Mouse (Mus musculus) stomach, embryonic 16.5 days (tissue): ENCODE measurements around the gene Bik. TPM values are rescaled to one million over a fixed set of nuclear protein-coding genes. Genes with fewer than 3 reads are reported as not detected.
A peak's percentile ranks its signal among the peaks of the same experiment; 100 is the strongest.
"Not testable (repeated sequence)": the region's sequence is repeated elsewhere in the genome, so short reads cannot be mapped to it uniquely, and the experiment has no call there.

Source experiments
- ATAC-seq: fragments of 200-750 bp; cut with Nextera tagmentation; 2 replicates; pipeline ENCODE4 v1.8.0; 2017; ENCODE audit warnings: moderate number of reproducible peaks, moderate TSS enrichment; ENCODE audit not compliant: insufficient read depth, low FRiP score
- H3K27ac ChIP-seq: fragments of 300-500 bp; sonication (generic); 2 replicates; pipeline ENCODE4 v1.5.1; 2014; ENCODE audit warnings: low read length
- H3K27me3 ChIP-seq: fragments of 300-500 bp; sonication (generic); 2 replicates; pipeline ENCODE4 v1.6.1; 2014; ENCODE audit warnings: low read length, control low read depth, mixed read lengths; ENCODE audit not compliant: control insufficient read depth, insufficient read depth
- H3K36me3 ChIP-seq: fragments of 300-500 bp; sonication (generic); 2 replicates; pipeline ENCODE4 v1.6.1; 2014; ENCODE audit warnings: low read length; ENCODE audit not compliant: control insufficient read depth, insufficient read depth
- H3K4me1 ChIP-seq: fragments of 300-500 bp; sonication (generic); 2 replicates; pipeline ENCODE4 v1.6.1; 2014; ENCODE audit warnings: low read length, control low read depth, mixed read lengths; ENCODE audit not compliant: control insufficient read depth, insufficient read depth
- H3K4me2 ChIP-seq: fragments of 300-500 bp; sonication (generic); 2 replicates; pipeline ENCODE4 v1.6.1; 2014; ENCODE audit warnings: low read depth, low read length, mixed read lengths
- H3K4me3 ChIP-seq: fragments of 300-500 bp; sonication (generic); replicated peaks from 2 replicates; pipeline ENCODE4 v1.5.1; 2014; ENCODE audit warnings: mild to moderate bottlenecking, low read length
- H3K9ac ChIP-seq: fragments of 300-500 bp; sonication (generic); 2 replicates; pipeline ENCODE4 v1.6.1; 2014; ENCODE audit warnings: low read length
- H3K9me3 ChIP-seq: fragments of 300-500 bp; sonication (generic); replicated peaks from 2 replicates; pipeline ENCODE4 v1.6.1; 2016; ENCODE audit warnings: low read length, control low read depth; ENCODE audit not compliant: control insufficient read depth
- WGBS: fragments of 180-500 bp; shearing (Covaris S2); extraction: QIAGEN DNeasy Blood & Tissue Kit; methylation state at CpG from one replicate; pipeline ENCODE4 v1.1.7; 2014; 5-methylcytosine and 5-hydroxymethylcytosine counted together
- polyA plus RNA-seq: library from polyadenylated mRNA; unstranded; fragments of >200 nt; fragmentation: Nextera tagmentation; extraction: Ambion mirVana; gene quantifications from 2 replicates; pipeline ENCODE4 v1.2.1, GENCODE M21; 2015

The Bik gene
- polyA plus RNA-seq, 1 experiment from 2014 or later: 7.0 TPM

- Histone ChIP-seq H3K27ac (no peak overlapping the region), H3K9me3 (no peaks in the 10 kb centered on the region), H3K36me3 (peaks cover 2% of the 10 kb centered on the region; the same call in 1 of the 2 replicates), H3K4me3 (no peak overlapping the region), H3K27me3 (no peaks in the 10 kb centered on the region), H3K9ac (no peak overlapping the region), H3K4me1 (no peaks in the 10 kb centered on the region), H3K4me2 (no peak overlapping the region)
- peak; percentile 22; the same call in 1 of the 2 replicates for ATAC-seq
- WGBS: 46% methylated on average over 5 of the region's 5 CpGs
Measured at GRCm38 (mm10) chr15:83491891-83492290, 34.8 kb upstream of the Bik start.

GRCm38 (mm10) chr15:83493856-83494571 lies 32.6 kb upstream of the Bik start:
- Histone ChIP-seq H3K4me1 (no peaks in the 10 kb centered on the region), H3K4me3 (no peak overlapping the region), H3K36me3 (peaks cover 2% of the 10 kb centered on the region; the same call in 1 of the 2 replicates), H3K9me3 (no peaks in the 10 kb centered on the region), H3K9ac (no peak overlapping the region), H3K27ac (no peak overlapping the region), H3K4me2 (no peak overlapping the region), H3K27me3 (no peaks in the 10 kb centered on the region)
- 61% methylated on average over 7 of the region's 7 CpGs for WGBS
- no peak for ATAC-seq

GRCm38 (mm10) chr15:83494572-83494920 lies 32.1 kb upstream of the Bik start:
- Histone ChIP-seq H3K27me3 (no peaks in the 10 kb centered on the region), H3K9ac (no peak overlapping the region), H3K27ac (no peak overlapping the region), H3K9me3 (no peaks in the 10 kb centered on the region), H3K4me3 (no peak overlapping the region), H3K36me3 (peaks cover 2% of the 10 kb centered on the region; the same call in 1 of the 2 replicates), H3K4me1 (no peaks in the 10 kb centered on the region), H3K4me2 (no peak overlapping the region)
- WGBS: 40% methylated on average over 6 of the region's 6 CpGs
- ATAC-seq: no peak

GRCm38 (mm10) chr15:83495195-83495594 lies 31.5 kb upstream of the Bik start:
- H3K9ac ChIP-seq: no peak overlapping the region
- H3K4me1 ChIP-seq: no peaks in the 10 kb centered on the region
- no peak overlapping the region for H3K4me3 ChIP-seq
- no peak overlapping the region for H3K4me2 ChIP-seq
- H3K27ac ChIP-seq: no peak overlapping the region
- H3K27me3 ChIP-seq: no peaks in the 10 kb centered on the region
- no peak for ATAC-seq
- no peaks in the 10 kb centered on the region for H3K9me3 ChIP-seq
- peaks cover 2% of the 10 kb centered on the region; the same call in 1 of the 2 replicates for H3K36me3 ChIP-seq
- 85% methylated on average over 3 of the region's 3 CpGs for WGBS

GRCm38 (mm10) chr15:83495787-83496367 lies 30.8 kb upstream of the Bik start:
- WGBS: 71% methylated on average over 22 of the region's 22 CpGs
- no peak overlapping the region for H3K4me2 ChIP-seq
- no peaks in the 10 kb centered on the region; the same call in 1 of the 2 replicates for H3K36me3 ChIP-seq

GRCm38 (mm10) chr15:83497299-83497698 lies 29.4 kb upstream of the Bik start:
- no peak for ATAC-seq
- WGBS: 93% methylated on average over 6 of the region's 6 CpGs
- H3K9me3 ChIP-seq: no peaks in the 10 kb centered on the region
- no peaks in the 10 kb centered on the region for H3K4me1 ChIP-seq
- no peak overlapping the region for H3K4me3 ChIP-seq
- H3K27me3 ChIP-seq: no peaks in the 10 kb centered on the region
- no peak overlapping the region for H3K27ac ChIP-seq
- no peaks in the 10 kb centered on the region; the same call in 1 of the 2 replicates for H3K36me3 ChIP-seq
- H3K9ac ChIP-seq: no peak overlapping the region
- no peak overlapping the region for H3K4me2 ChIP-seq

More at GRCm38 (mm10) chr15:83495787-83496367, 30.8 kb upstream of the Bik start:
- H3K4me3 ChIP-seq: no peak overlapping the region
- ATAC-seq: no peak
- no peaks in the 10 kb centered on the region for H3K4me1 ChIP-seq
- H3K9me3 ChIP-seq: no peaks in the 10 kb centered on the region
- H3K27ac ChIP-seq: no peak overlapping the region
- no peaks in the 10 kb centered on the region for H3K27me3 ChIP-seq
- no peak overlapping the region for H3K9ac ChIP-seq

GRCm38 (mm10) chr15:83499211-83499755 lies 27.4 kb upstream of the Bik start:
- Histone ChIP-seq H3K27ac (no peak overlapping the region), H3K36me3 (no peaks in the 10 kb centered on the region; the same call in 1 of the 2 replicates)
- WGBS: 90% methylated on average over 10 of the region's 10 CpGs

GRCm38 (mm10) chr15:83500352-83500751 lies 26.3 kb upstream of the Bik start:
- 62% methylated on average over 3 of the region's 3 CpGs for WGBS
- no peaks in the 10 kb centered on the region for H3K27me3 ChIP-seq
- no peaks in the 10 kb centered on the region for H3K9me3 ChIP-seq
- no peaks in the 10 kb centered on the region; the same call in 1 of the 2 replicates for H3K36me3 ChIP-seq
- no peak for ATAC-seq
- no peak overlapping the region for H3K4me2 ChIP-seq
- no peak overlapping the region for H3K4me3 ChIP-seq
- no peak overlapping the region for H3K9ac ChIP-seq
- no peak overlapping the region for H3K27ac ChIP-seq
- H3K4me1 ChIP-seq: no peaks in the 10 kb centered on the region

More at GRCm38 (mm10) chr15:83499211-83499755, 27.4 kb upstream of the Bik start:
- Histone ChIP-seq H3K4me2 (no peak overlapping the region), H3K27me3 (no peaks in the 10 kb centered on the region), H3K9ac (no peak overlapping the region), H3K4me1 (no peaks in the 10 kb centered on the region), H3K9me3 (no peaks in the 10 kb centered on the region), H3K4me3 (no peak overlapping the region)
- ATAC-seq: no peak

GRCm38 (mm10) chr15:83501483-83501882 lies 25.2 kb upstream of the Bik start:
- not testable (repeated sequence) for H3K4me3 ChIP-seq, H3K4me1 ChIP-seq, H3K9ac ChIP-seq, H3K36me3 ChIP-seq, ATAC-seq, H3K27me3 ChIP-seq, H3K9me3 ChIP-seq, H3K4me2 ChIP-seq, H3K27ac ChIP-seq
- WGBS: 75% methylated on average over 6 of the region's 6 CpGs
